Comparison of ENCODE assay signal across 8 mouse cellular contexts in the genomic region with DNA sequence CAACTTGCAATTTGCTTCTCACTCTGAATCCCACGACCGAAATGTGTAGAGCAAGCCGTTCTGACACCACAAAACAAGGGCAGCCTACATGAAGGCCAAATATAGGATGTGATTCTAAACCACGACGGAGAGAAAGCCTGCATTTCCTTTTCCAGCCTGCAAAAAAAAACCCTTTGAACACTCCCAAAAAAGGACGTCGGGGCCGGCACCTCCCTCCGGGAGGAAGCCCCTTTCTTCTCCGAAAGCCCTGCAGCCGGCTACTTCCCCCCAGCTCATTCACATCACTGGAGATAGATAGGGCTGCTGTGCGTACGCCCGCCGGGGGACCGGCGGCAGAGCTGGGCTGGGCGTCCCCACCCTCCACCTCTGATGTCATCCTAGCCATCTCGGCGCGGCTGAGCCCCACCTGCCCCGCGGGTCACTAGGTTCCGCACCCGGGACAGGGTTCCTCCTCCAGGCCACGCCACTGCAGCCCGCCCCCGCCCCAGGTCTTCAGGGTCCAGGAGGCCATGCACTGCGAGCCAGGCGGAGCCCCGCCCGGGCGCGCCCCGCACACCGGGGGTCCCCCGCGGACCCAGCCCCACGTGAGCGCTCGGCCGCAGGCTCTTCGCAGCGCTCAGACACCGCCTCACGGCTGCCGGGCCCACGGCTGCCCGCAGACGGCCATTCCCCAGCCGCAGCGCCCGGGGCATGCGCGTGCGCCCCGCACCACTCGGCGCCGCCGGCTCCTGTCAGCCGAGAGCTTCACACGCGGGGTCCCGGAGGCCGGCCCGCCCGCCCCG. TPM values are rescaled to one million over a fixed set of nuclear protein-coding genes. Genes with fewer than 3 reads are reported as not detected.
A peak's percentile ranks its signal among the peaks of the same experiment; 100 is the strongest.
DNase-seq lines count a peak whose midpoint lies in the region; ATAC-seq lines count a peak whose summit lies in the region.

No protein-coding gene starts in this region.

- H3K27me3 ChIP-seq in intestine, embryonic 16.5 days (replicated peaks; ENCODE audit: control insufficient read depth, insufficient read depth, low read length), result no peaks in the 10 kb centered on the region
- H3K27me3 ChIP-seq in midbrain, embryonic 16.5 days (ENCODE audit: control insufficient read depth, insufficient read depth, low read depth, low read length), result no peaks in the 10 kb centered on the region
- no peaks in the 10 kb centered on the region for H3K27me3 ChIP-seq in splenic B cell, adult 2 months (ENCODE audit: control insufficient read depth, insufficient read depth, low read length, poor library complexity, severe bottlenecking)

- H3K9me3 ChIP-seq in intestine, embryonic 16.5 days (ENCODE audit: control insufficient read depth, low read length), result no peaks in the 10 kb centered on the region
- H3K9me3 ChIP-seq in midbrain, embryonic 16.5 days (replicated peaks; ENCODE audit: control insufficient read depth, low read length, poor library complexity, severe bottlenecking), result no peaks in the 10 kb centered on the region

- under 1% methylated on average over 69 of the region's 69 CpGs for WGBS in intestine, embryonic 16.5 days
- WGBS in midbrain, embryonic 16.5 days, result under 1% methylated on average over 67 of the region's 69 CpGs

- ATAC-seq in granulocyte monocyte progenitor cell, adult 5-6 weeks (replicated peaks; ENCODE audit: poor library complexity, severe bottlenecking), result peak; percentile 64
- peak; percentile 57 for ATAC-seq in intestine, embryonic 16.5 days
- peak; percentile 74 for ATAC-seq in midbrain, embryonic 16.5 days

- peak; percentile 58 to 62 for DNase-seq in urinary bladder, adult 18-20 months (ENCODE audit: low spot score in 2 of 2)
- no peak for DNase-seq in urinary bladder, postnatal 10 days (ENCODE audit: low spot score)
- DNase-seq in embryo, embryonic 10.5 days (ENCODE audit: low spot score), result peak; percentile 70
- DNase-seq in liver, result peak; percentile 87
- peak; percentile 85 for DNase-seq in splenic B cell, adult 2 months (ENCODE audit: low read depth, low spot score)

- H3K9ac ChIP-seq in intestine, embryonic 16.5 days (ENCODE audit: low read depth, low read length), result peak overlapping the region; percentile 99
- H3K9ac ChIP-seq in midbrain, embryonic 16.5 days (ENCODE audit: low read depth, low read length), result peak overlapping the region; percentile 97

- peak overlapping the region; percentile 99 for H3K27ac ChIP-seq in intestine, embryonic 16.5 days (ENCODE audit: low read length)
- H3K27ac ChIP-seq in midbrain, embryonic 16.5 days (ENCODE audit: low read length), result peak overlapping the region; percentile 88

- H3K36me3 ChIP-seq in intestine, embryonic 16.5 days (ENCODE audit: control insufficient read depth, insufficient read depth, low read length), result no peaks in the 10 kb centered on the region
- H3K36me3 ChIP-seq in midbrain, embryonic 16.5 days (ENCODE audit: control insufficient read depth, insufficient read depth, low read length), result no peaks in the 10 kb centered on the region
- no peaks in the 10 kb centered on the region for H3K36me3 ChIP-seq in splenic B cell, adult 2 months (ENCODE audit: control insufficient read depth, insufficient read depth, low read length, poor library complexity, severe bottlenecking)

- peak overlapping the region; percentile 67 for H3K4me2 ChIP-seq in intestine, embryonic 16.5 days (ENCODE audit: low read depth, low read length)
- H3K4me2 ChIP-seq in midbrain, embryonic 16.5 days (ENCODE audit: low read length), result peak overlapping the region; percentile 90

- peaks cover 39% of the 10 kb centered on the region for H3K4me1 ChIP-seq in intestine, embryonic 16.5 days (ENCODE audit: control insufficient read depth, insufficient read depth, low read length)
- H3K4me1 ChIP-seq in midbrain, embryonic 16.5 days (ENCODE audit: control insufficient read depth, insufficient read depth, low read length), result peaks cover 42% of the 10 kb centered on the region

- peak overlapping the region; percentile 92 for H3K4me3 ChIP-seq in intestine, embryonic 16.5 days (ENCODE audit: low read length)
- H3K4me3 ChIP-seq in midbrain, embryonic 16.5 days (ENCODE audit: low read depth, low read length), result peak overlapping the region; percentile 67

RNA-seq across cellular contexts. Expression of a gene that starts 0.6 kb away (rescaled TPM):
- total RNA-seq in granulocyte monocyte progenitor cell, adult 5-6 weeks (2014; fragmentation: Nextera tagmentation), result 55.8 and 64.9 TPM in 2 replicates
- 80.5 and 102 TPM in 2 replicates for total RNA-seq in granulocyte monocyte progenitor cell, adult 5-6 weeks (2017)
- polyA plus RNA-seq in intestine, embryonic 16.5 days (2015; fragmentation: Nextera tagmentation; extraction: Ambion mirVana), result 175 and 183 TPM in 2 replicates
- 201 and 209 TPM in 2 replicates for polyA plus RNA-seq in midbrain, embryonic 16.5 days (2015; fragmentation: Nextera tagmentation; extraction: Ambion mirVana)
